11 mouse cellular contexts compared by ENCODE assay signal in the genomic region with DNA sequence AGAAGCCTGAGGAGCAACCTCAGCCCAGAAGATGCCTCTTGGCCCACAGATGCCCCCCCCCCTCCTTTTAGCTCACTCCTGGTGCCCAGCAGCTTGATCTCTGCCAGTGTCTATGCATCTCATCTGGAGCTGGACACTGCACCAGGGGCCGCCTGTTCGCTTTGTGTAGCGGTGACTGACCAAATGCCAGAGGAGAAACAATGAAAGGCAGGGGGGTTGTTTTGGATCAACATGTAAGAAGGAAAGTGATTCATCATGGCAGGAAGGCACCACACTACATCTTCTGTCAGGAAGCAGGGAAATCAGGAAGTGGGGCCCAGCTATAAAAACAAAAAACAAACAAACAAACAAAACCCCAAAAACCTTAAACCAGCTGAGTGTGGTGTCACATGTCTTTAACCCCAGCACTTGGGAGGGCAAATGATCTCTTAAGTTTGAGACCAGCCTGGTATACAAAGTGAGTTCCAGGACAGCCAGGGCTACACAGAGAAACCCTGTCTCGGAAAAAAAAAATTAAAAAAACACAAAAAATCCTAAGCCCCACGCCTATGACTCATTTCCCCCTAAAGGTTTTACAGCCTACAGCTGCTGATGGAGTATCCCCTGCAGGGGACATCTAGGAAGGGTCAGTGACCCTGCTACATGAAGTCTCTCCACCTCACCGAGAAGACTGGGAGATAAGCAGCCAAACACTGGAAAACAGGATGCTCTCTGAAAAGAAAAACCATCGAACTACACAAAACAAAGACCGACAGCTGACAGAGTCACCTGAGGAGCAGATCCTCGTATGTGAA. TPM values are rescaled to one million over a fixed set of nuclear protein-coding genes. Genes with fewer than 3 reads are reported as not detected.
DNase-seq lines count a peak whose midpoint lies in the region; ATAC-seq and TF ChIP-seq lines count a peak whose summit lies in the region.
"Had no signal": no experiment of that assay in that cellular context is flagged by ENCODE, and none has a peak within 500 bp of the region (broad histone marks: within the 10 kb centered on the region; RNA-seq: fewer than 3 reads in every experiment).

No protein-coding gene starts in this region.

- no peaks in the 10 kb centered on the region for H3K36me3 ChIP-seq in lung, embryonic 16.5 days (ENCODE audit: control insufficient read depth, insufficient read depth, low read length)
- H3K36me3 ChIP-seq in embryonic facial prominence, embryonic 15.5 days: no peaks in the 10 kb centered on the region
- H3K36me3 ChIP-seq in liver, embryonic 11.5 days (ENCODE audit: control insufficient read depth, insufficient read depth, low read length): no peaks in the 10 kb centered on the region
- H3K36me3 ChIP-seq in thymus, adult 2 months (ENCODE audit: control insufficient read depth, insufficient read depth, low read length): no peaks in the 10 kb centered on the region

- no peak overlapping the region for H3K9ac ChIP-seq in lung, embryonic 16.5 days (ENCODE audit: low read length)
- no peak overlapping the region for H3K9ac ChIP-seq in embryonic facial prominence, embryonic 15.5 days
- peak overlapping the region; percentile 5; the same call in 1 of the 2 replicates for H3K9ac ChIP-seq in liver, embryonic 11.5 days (ENCODE audit: low read depth, low read length)
- H3K9ac ChIP-seq: lung, embryonic 14.5 days had no signal

- no peak for TF ChIP-seq CTCF in thymus, adult 2 months (IDR thresholded peaks at IDR 0.05; ENCODE audit: borderline replicate concordance, control insufficient read depth, extremely low read depth, insufficient read depth, low read length, poor library complexity)

- H3K27me3 ChIP-seq in lung, embryonic 16.5 days (ENCODE audit: control insufficient read depth, insufficient read depth, low read depth, low read length): no peaks in the 10 kb centered on the region
- H3K27me3 ChIP-seq in embryonic facial prominence, embryonic 15.5 days: peaks cover 14% of the 10 kb centered on the region
- H3K27me3 ChIP-seq in liver, embryonic 11.5 days (replicated peaks; ENCODE audit: control insufficient read depth, insufficient read depth, low read length): peaks cover 12% of the 10 kb centered on the region
- H3K27me3 ChIP-seq in thymus, adult 2 months (ENCODE audit: control insufficient read depth, insufficient read depth, low read length): no peaks in the 10 kb centered on the region

- no peak overlapping the region for H3K4me3 ChIP-seq in lung, embryonic 16.5 days (ENCODE audit: low read length)
- no peak overlapping the region for H3K4me3 ChIP-seq in embryonic facial prominence, embryonic 15.5 days (replicated peaks)
- no peak overlapping the region for H3K4me3 ChIP-seq in liver, embryonic 11.5 days (ENCODE audit: low read depth, low read length)
- H3K4me3 ChIP-seq in thymus, adult 2 months (ENCODE audit: control insufficient read depth, insufficient read depth, low read length): no peak overlapping the region

- 42% methylated on average over 9 of the region's 9 CpGs for WGBS in lung, embryonic 16.5 days
- WGBS in embryonic facial prominence, embryonic 15.5 days: 47% methylated on average over 9 of the region's 9 CpGs
- WGBS in liver, embryonic 11.5 days: 56% methylated on average over 9 of the region's 9 CpGs
- WGBS in thymus, adult 2 months: 85% methylated on average over 9 of the region's 9 CpGs

- intact Hi-C loops in heart, postnatal 25 days (cut with DNase I): no loop called here

- H3K4me1 ChIP-seq in lung, embryonic 16.5 days (replicated peaks; ENCODE audit: control insufficient read depth, insufficient read depth, low read length): no peaks in the 10 kb centered on the region
- peaks cover 12% of the 10 kb centered on the region for H3K4me1 ChIP-seq in embryonic facial prominence, embryonic 15.5 days
- H3K4me1 ChIP-seq in liver, embryonic 11.5 days (replicated peaks; ENCODE audit: control insufficient read depth, insufficient read depth, low read length): peaks cover 10% of the 10 kb centered on the region; the same call in 1 of the 2 replicates
- H3K4me1 ChIP-seq in thymus, adult 2 months (replicated peaks; ENCODE audit: control insufficient read depth, insufficient read depth, low read length): no peaks in the 10 kb centered on the region

- ATAC-seq in lung, embryonic 16.5 days (ENCODE audit: low read depth): no peak
- ATAC-seq in embryonic facial prominence, embryonic 15.5 days (ENCODE audit: insufficient number of reproducible peaks, low FRiP score, low TSS enrichment, low read depth): no peak
- no peak for ATAC-seq in liver, embryonic 11.5 days (replicated peaks; ENCODE audit: low FRiP score)

- H3K4me2 ChIP-seq in lung, embryonic 16.5 days (ENCODE audit: low read depth, low read length): no peak overlapping the region
- no peak overlapping the region for H3K4me2 ChIP-seq in embryonic facial prominence, embryonic 15.5 days (replicated peaks)
- H3K4me2 ChIP-seq in liver, embryonic 11.5 days: no peak overlapping the region
- H3K4me2 ChIP-seq: lung, embryonic 14.5 days had no signal

- peaks cover 5% of the 10 kb centered on the region; the same call in 1 of the 2 replicates for H3K9me3 ChIP-seq in lung, embryonic 16.5 days (ENCODE audit: control insufficient read depth, low read length)
- H3K9me3 ChIP-seq in embryonic facial prominence, embryonic 15.5 days (replicated peaks): no peaks in the 10 kb centered on the region
- no peaks in the 10 kb centered on the region for H3K9me3 ChIP-seq in liver, embryonic 11.5 days (ENCODE audit: control insufficient read depth, low read length)

- peak; percentile 89 for DNase-seq in heart, adult 11 months
- DNase-seq in heart, postnatal 25 days (ENCODE audit: low spot score): no peak
- DNase-seq in lung, postnatal 4 days: no peak
- DNase-seq in liver, embryonic 11.5 days (ENCODE audit: low spot score): no peak
- no peak for DNase-seq in thymus, adult 2 months
- DNase-seq in urinary bladder, postnatal 14 days (ENCODE audit: low spot score): no peak
- DNase-seq: embryo, embryonic 11 days; layer of hippocampus, postnatal 36 days; lung, embryonic 14.5 days had no signal

- peak overlapping the region; percentile 42; the same call in 1 of the 2 replicates for H3K27ac ChIP-seq in lung, embryonic 16.5 days (ENCODE audit: low read length)
- peak overlapping the region; percentile 48 for H3K27ac ChIP-seq in embryonic facial prominence, embryonic 15.5 days (replicated peaks)
- peak overlapping the region; percentile 51; the same call in 1 of the 2 replicates for H3K27ac ChIP-seq in liver, embryonic 11.5 days (ENCODE audit: low read depth, low read length)
- no peak overlapping the region for H3K27ac ChIP-seq in thymus, adult 2 months (ENCODE audit: control insufficient read depth, insufficient read depth, low read length)

- TF ChIP-seq POLR2A in thymus, adult 2 months (IDR thresholded peaks at IDR 0.05; ENCODE audit: control insufficient read depth, extremely low read depth, insufficient read depth, low read length, poor library complexity): no peak

RNA-seq across cellular contexts. Expression of a gene that starts 1.6 kb away (rescaled TPM):
- total RNA-seq in heart, postnatal 25 days (2021): 10 to 100 TPM; 32.6 to 45.8 TPM
- polyA plus RNA-seq in lung, embryonic 16.5 days (2015; fragmentation: Nextera tagmentation; extraction: Ambion mirVana): 2.3 and 3.5 TPM in 2 replicates
- polyA plus RNA-seq in embryonic facial prominence, embryonic 15.5 days (2015; fragmentation: Nextera tagmentation; extraction: Ambion mirVana): 2.7 and 2.8 TPM in 2 replicates
- polyA plus RNA-seq in liver, embryonic 11.5 days (2014; fragmentation: Nextera tagmentation; extraction: Ambion mirVana): 0.32 and 0.51 TPM in 2 replicates
- polyA plus RNA-seq in thymus, adult 2 months (2012; rRNA removed): 22.7 and 24.5 TPM in 2 replicates

RNA-seq across cellular contexts. Expression of a gene that starts 31.9 kb away (rescaled TPM):
- 100 to 1,000 TPM; 220 TPM for total RNA-seq in heart, postnatal 25 days (2021)
- polyA plus RNA-seq in lung, embryonic 16.5 days (2015; fragmentation: Nextera tagmentation; extraction: Ambion mirVana): 208 and 265 TPM in 2 replicates
- polyA plus RNA-seq in embryonic facial prominence, embryonic 15.5 days (2015; fragmentation: Nextera tagmentation; extraction: Ambion mirVana): 337 and 355 TPM in 2 replicates
- 147 and 149 TPM in 2 replicates for polyA plus RNA-seq in liver, embryonic 11.5 days (2014; fragmentation: Nextera tagmentation; extraction: Ambion mirVana)
- polyA plus RNA-seq in thymus, adult 2 months (2012; rRNA removed): 332 and 354 TPM in 2 replicates

RNA-seq across cellular contexts. Expression of a gene that starts 44.8 kb away (rescaled TPM):
- total RNA-seq in heart, postnatal 25 days (2021): 1 to 10 TPM; 1.8 to 2.7 TPM
- 21.7 and 24.0 TPM in 2 replicates for polyA plus RNA-seq in lung, embryonic 16.5 days (2015; fragmentation: Nextera tagmentation; extraction: Ambion mirVana)
- polyA plus RNA-seq in embryonic facial prominence, embryonic 15.5 days (2015; fragmentation: Nextera tagmentation; extraction: Ambion mirVana): 14.5 and 15.3 TPM in 2 replicates
- polyA plus RNA-seq in liver, embryonic 11.5 days (2014; fragmentation: Nextera tagmentation; extraction: Ambion mirVana): 6.0 and 6.7 TPM in 2 replicates
- polyA plus RNA-seq in thymus, adult 2 months (2012; rRNA removed): 40.0 and 56.0 TPM in 2 replicates

RNA-seq across cellular contexts. Expression of a gene that starts 47.3 kb away (rescaled TPM):
- total RNA-seq in heart, postnatal 25 days (2021): 100 to 1,000 TPM; 192 to 222 TPM
- 82.2 and 87.7 TPM in 2 replicates for polyA plus RNA-seq in lung, embryonic 16.5 days (2015; fragmentation: Nextera tagmentation; extraction: Ambion mirVana)
- polyA plus RNA-seq in embryonic facial prominence, embryonic 15.5 days (2015; fragmentation: Nextera tagmentation; extraction: Ambion mirVana): 82.1 and 85.8 TPM in 2 replicates
- polyA plus RNA-seq in liver, embryonic 11.5 days (2014; fragmentation: Nextera tagmentation; extraction: Ambion mirVana): 70.9 and 72.7 TPM in 2 replicates
- 46.0 and 61.3 TPM in 2 replicates for polyA plus RNA-seq in thymus, adult 2 months (2012; rRNA removed)

RNA-seq across cellular contexts. Expression of a gene that starts 51.9 kb away (rescaled TPM):
- total RNA-seq in heart, postnatal 25 days (2021): 10 to 100 TPM; 29.0 to 29.6 TPM
- polyA plus RNA-seq in lung, embryonic 16.5 days (2015; fragmentation: Nextera tagmentation; extraction: Ambion mirVana): 144 and 145 TPM in 2 replicates
- polyA plus RNA-seq in embryonic facial prominence, embryonic 15.5 days (2015; fragmentation: Nextera tagmentation; extraction: Ambion mirVana): 129 and 132 TPM in 2 replicates
- 200 and 201 TPM in 2 replicates for polyA plus RNA-seq in liver, embryonic 11.5 days (2014; fragmentation: Nextera tagmentation; extraction: Ambion mirVana)
- 57.1 and 65.9 TPM in 2 replicates for polyA plus RNA-seq in thymus, adult 2 months (2012; rRNA removed)
